Mouse (Mus musculus) spleen, embryonic (tissue): ENCODE results near the gene Crygf.
"Not testable (repeated sequence)": the region's sequence is repeated elsewhere in the genome, so short reads cannot be mapped to it uniquely, and the experiment has no call there.

Source experiments
- CTCF ChIA-PET: fragments of 350-600 bp; sonication (Branson Sonifier 250); formaldehyde crosslinking; loops from one replicate; lab custom pipeline; 2022; lab: Charles Lee

The Crygf gene

GRCm38 (mm10) chr1:65926294-65926693, at the start of gene Crygf:
TSS of gene Crygf (plus strand) at chr1:65926520.
- CTCF ChIA-PET = no interaction called here

- CTCF ChIA-PET = no interaction called here
Observed at GRCm38 (mm10) chr1:65925361-65926210, 734 bp upstream of the Crygf start.

GRCm38 (mm10) chr1:65926696-65927095, 376 bp downstream of the Crygf start:
- CTCF ChIA-PET = not testable (repeated sequence)

GRCm38 (mm10) chr1:65930055-65930454, 3.7 kb downstream of the Crygf start:
- CTCF ChIA-PET = no interaction called here

- CTCF ChIA-PET = no interaction called here
Observed at GRCm38 (mm10) chr1:65932091-65932812, 5.9 kb downstream of the Crygf start.
